Mouse (Mus musculus) megakaryocyte, embryonic 14.5 days (primary cell): ENCODE measurements around the gene Cmtm3. TPM values are rescaled to one million over a fixed set of nuclear protein-coding genes. Genes with fewer than 3 reads are reported as not detected.

Source experiments
- H3K27me3 ChIP-seq: replicated peaks from 2 replicates; pipeline ENCODE3; 2012; ENCODE audit warnings: inconsistent platforms
- H3K36me3 ChIP-seq: replicated peaks from 2 replicates; pipeline ENCODE3; 2012; ENCODE audit warnings: low read length, inconsistent platforms, mixed read lengths
- H3K4me1 ChIP-seq: 2 replicates; pipeline ENCODE4 v1.6.1; 2012; ENCODE audit warnings: inconsistent platforms
- H3K4me3 ChIP-seq: replicated peaks from 2 replicates; pipeline ENCODE3; 2012; ENCODE audit warnings: moderate library complexity, mild to moderate bottlenecking, inconsistent platforms
- H3K9me3 ChIP-seq: 2 replicates; pipeline ENCODE4 v1.6.1; 2012; ENCODE audit warnings: inconsistent platforms
- FLI1 ChIP-seq: IDR thresholded peaks from 2 replicates; pipeline ENCODE4 v1.6.1; 2012; ENCODE audit warnings: low read length, inconsistent platforms, mixed read lengths
- GATA1 ChIP-seq: IDR thresholded peaks from 3 replicates; pipeline ENCODE4 v1.6.1; 2012; ENCODE audit warnings: mixed read lengths, low read length, inconsistent platforms, borderline replicate concordance
- polyA plus RNA-seq: library from polyadenylated mRNA; stranded (reverse); fragments of >175 nt; gene quantifications from 2 replicates; pipeline ENCODE4 v1.2.3, GENCODE M21; 2012; ENCODE audit warnings: low replicate concordance; ENCODE audit not compliant: insufficient read depth

Cmtm3 gene
- polyA plus RNA-seq, 1 experiment, result 65.4 TPM

- H3K27me3 ChIP-seq, result peaks cover 3% of the 10 kb centered on the region
- peaks cover 8% of the 10 kb centered on the region; the same call in 1 of the 2 replicates for H3K9me3 ChIP-seq
- peaks cover 21% of the 10 kb centered on the region for H3K4me1 ChIP-seq
- TF ChIP-seq GATA1 (no peak), FLI1 (no peak)
- no peak overlapping the region for H3K4me3 ChIP-seq
- no peaks in the 10 kb centered on the region for H3K36me3 ChIP-seq
Observed at GRCm38 (mm10) chr8:104332665-104333631, 6.3 kb upstream of the Cmtm3 start.

- no peak for TF ChIP-seq GATA1
- no peak for TF ChIP-seq FLI1
- H3K4me3 ChIP-seq, result peak overlapping the region; percentile 68
- H3K27me3 ChIP-seq, result peaks cover 3% of the 10 kb centered on the region
Observed at GRCm38 (mm10) chr8:104333786-104334185, 5.4 kb upstream of the Cmtm3 start.

GRCm38 (mm10) chr8:104334196-104334595, 5.0 kb upstream of the Cmtm3 start:
- H3K4me1 ChIP-seq, result peaks cover 30% of the 10 kb centered on the region
- H3K4me3 ChIP-seq, result no peak overlapping the region
- TF ChIP-seq GATA1 (no peak), FLI1 (no peak)
- peaks cover 3% of the 10 kb centered on the region for H3K27me3 ChIP-seq
- H3K36me3 ChIP-seq, result no peaks in the 10 kb centered on the region
- peaks cover 8% of the 10 kb centered on the region; the same call in 1 of the 2 replicates for H3K9me3 ChIP-seq

More at GRCm38 (mm10) chr8:104333786-104334185, 5.4 kb upstream of the Cmtm3 start:
- no peaks in the 10 kb centered on the region for H3K36me3 ChIP-seq
- H3K9me3 ChIP-seq, result peaks cover 8% of the 10 kb centered on the region; the same call in 1 of the 2 replicates
- H3K4me1 ChIP-seq, result peaks cover 26% of the 10 kb centered on the region

DNA sequence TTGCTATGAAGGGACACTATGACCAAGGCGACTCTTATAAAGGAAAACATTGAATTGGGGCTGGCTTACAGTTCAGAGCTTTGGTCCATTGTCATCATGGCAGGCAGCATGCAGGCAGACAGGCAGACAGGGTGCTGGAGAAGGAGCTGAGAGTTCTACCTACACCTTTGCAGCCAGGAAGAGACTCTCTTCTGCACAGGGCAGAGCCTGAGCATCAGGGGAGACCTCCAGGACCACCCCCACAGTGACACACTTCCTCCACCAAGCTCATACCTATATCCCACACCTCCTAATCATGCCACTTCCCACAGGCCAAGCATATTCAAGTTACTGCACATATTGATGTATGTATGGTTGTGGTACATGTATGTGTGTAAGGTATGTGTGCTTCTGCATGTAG, 2.4 kb upstream of the Cmtm3 start:
- Histone ChIP-seq H3K4me3 (no peak overlapping the region), H3K4me1 (peaks cover 56% of the 10 kb centered on the region), H3K9me3 (peaks cover 8% of the 10 kb centered on the region; the same call in 1 of the 2 replicates), H3K27me3 (no peaks in the 10 kb centered on the region), H3K36me3 (no peaks in the 10 kb centered on the region)
- no peak for TF ChIP-seq FLI1
- no peak for TF ChIP-seq GATA1

GRCm38 (mm10) chr8:104337890-104338289, 1.3 kb upstream of the Cmtm3 start:
- H3K27me3 ChIP-seq, result no peaks in the 10 kb centered on the region
- peaks cover 8% of the 10 kb centered on the region; the same call in 1 of the 2 replicates for H3K9me3 ChIP-seq
- peaks cover 64% of the 10 kb centered on the region for H3K4me1 ChIP-seq
- H3K36me3 ChIP-seq, result no peaks in the 10 kb centered on the region
- TF ChIP-seq GATA1 (no peak), FLI1 (no peak)
- H3K4me3 ChIP-seq, result no peak overlapping the region

- TF ChIP-seq FLI1 (no peak), GATA1 (no peak)
- H3K27me3 ChIP-seq, result no peaks in the 10 kb centered on the region
- H3K4me1 ChIP-seq, result peaks cover 66% of the 10 kb centered on the region
- H3K9me3 ChIP-seq, result peaks cover 8% of the 10 kb centered on the region; the same call in 1 of the 2 replicates
- H3K4me3 ChIP-seq, result peak overlapping the region; percentile 98
- H3K36me3 ChIP-seq, result peaks cover 14% of the 10 kb centered on the region
Observed at GRCm38 (mm10) chr8:104339983-104340232, 698 bp downstream of the Cmtm3 start.

DNA sequence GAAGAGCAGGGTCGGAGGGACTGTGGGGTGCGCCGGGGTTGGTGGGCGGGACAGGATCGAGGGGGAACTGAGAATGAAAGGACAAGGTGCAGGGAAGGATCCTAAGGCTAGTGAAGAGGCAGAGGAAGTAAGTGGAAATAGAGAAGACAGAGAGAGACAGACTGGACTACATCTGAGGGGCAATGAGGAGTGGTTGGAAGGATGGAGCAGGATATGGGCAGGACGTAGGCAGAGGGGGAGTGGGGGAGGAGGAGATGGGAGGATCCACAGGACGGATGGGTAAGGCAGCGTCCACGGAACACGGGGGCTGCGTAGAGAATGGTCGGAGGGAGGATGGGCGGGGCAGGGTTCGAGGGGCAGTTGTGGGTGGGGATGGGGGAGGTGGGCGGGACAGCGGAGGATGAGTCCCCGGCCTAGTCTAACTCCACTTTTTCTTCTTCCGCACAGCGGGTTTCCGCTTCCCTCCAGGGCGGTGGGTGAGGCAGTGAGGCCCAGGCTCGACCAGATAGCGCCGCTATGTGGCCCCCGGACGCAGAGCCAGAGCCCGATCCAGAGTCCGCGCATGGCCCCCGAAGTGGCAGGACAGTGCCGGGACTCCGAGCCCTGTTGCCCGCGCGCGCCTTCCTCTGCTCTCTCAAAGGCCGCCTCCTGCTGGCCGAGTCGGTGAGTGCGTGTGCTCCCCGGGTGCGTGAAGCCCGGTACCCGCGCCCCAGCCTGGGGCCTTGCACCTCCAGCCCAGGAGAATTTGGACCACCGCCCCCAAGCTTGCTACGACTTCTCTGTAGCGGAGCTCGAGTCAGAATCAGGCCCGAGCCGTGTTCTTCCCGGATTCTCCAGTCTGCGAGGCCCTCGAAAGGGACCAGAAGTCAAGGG, 1.3 kb downstream of the Cmtm3 start:
- H3K36me3 ChIP-seq, result peaks cover 20% of the 10 kb centered on the region
- TF ChIP-seq GATA1, result no peak
- TF ChIP-seq FLI1, result no peak
- H3K4me3 ChIP-seq, result peak overlapping the region; percentile 98
- peaks cover 8% of the 10 kb centered on the region; the same call in 1 of the 2 replicates for H3K9me3 ChIP-seq
- peaks cover 68% of the 10 kb centered on the region for H3K4me1 ChIP-seq
- H3K27me3 ChIP-seq, result no peaks in the 10 kb centered on the region

DNA sequence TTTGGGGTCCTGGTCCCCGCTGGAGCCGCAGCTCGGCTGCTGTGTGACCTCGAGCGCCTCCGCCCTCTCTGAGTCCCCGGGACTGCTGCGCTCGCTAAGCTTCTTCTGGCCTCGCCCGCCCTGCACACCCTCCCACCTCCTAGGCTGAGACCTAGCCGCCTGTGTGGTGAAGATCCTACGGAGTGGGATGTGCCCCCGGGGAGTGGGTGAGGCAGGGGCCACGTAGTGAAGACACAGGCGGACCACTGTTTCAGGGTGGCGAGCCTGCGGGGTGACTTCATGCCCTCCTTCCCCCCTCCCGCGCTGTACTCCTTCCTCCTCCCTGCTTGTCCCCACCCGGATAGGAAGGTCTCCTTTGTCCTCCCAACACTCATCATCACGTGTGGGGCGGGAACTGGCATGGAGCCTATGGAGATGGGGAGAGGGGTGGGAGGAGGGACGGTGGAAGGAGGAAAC, 1.9 kb downstream of the Cmtm3 start:
- peaks cover 26% of the 10 kb centered on the region for H3K36me3 ChIP-seq
- peak overlapping the region; percentile 98 for H3K4me3 ChIP-seq
- H3K4me1 ChIP-seq, result peaks cover 69% of the 10 kb centered on the region
- TF ChIP-seq FLI1 (no peak), GATA1 (no peak)
- H3K9me3 ChIP-seq, result peaks cover 5% of the 10 kb centered on the region; the same call in 1 of the 2 replicates
- no peaks in the 10 kb centered on the region for H3K27me3 ChIP-seq

GRCm38 (mm10) chr8:104341678-104342077, 2.5 kb downstream of the Cmtm3 start:
- H3K9me3 ChIP-seq, result peaks cover 3% of the 10 kb centered on the region; the same call in 1 of the 2 replicates
- no peak for TF ChIP-seq FLI1
- no peak for TF ChIP-seq GATA1
- H3K27me3 ChIP-seq, result no peaks in the 10 kb centered on the region
- H3K36me3 ChIP-seq, result peaks cover 32% of the 10 kb centered on the region
- peak overlapping the region; percentile 98 for H3K4me3 ChIP-seq
- peaks cover 74% of the 10 kb centered on the region for H3K4me1 ChIP-seq
